Mouse (Mus musculus): ENCODE measurements around the gene Mrpl12.

Mrpl12 gene
- long read RNA-seq, experiment 1, transcript Mrpl12-201 (5 exons, 1,316 nt) = major isoform, 74 of 74 reads
- long read RNA-seq, experiment 1, partial matches to known transcripts = 0 of 74 reads
- long read RNA-seq, experiment 1, other reads (novel, unspliced or antisense) = 0 of 74 reads
- long read RNA-seq, experiment 2, transcript Mrpl12-201 (5 exons, 1,316 nt) = major isoform, 90 of 91 reads
- long read RNA-seq, experiment 2, partial matches to known transcripts = 0 of 91 reads
- long read RNA-seq, experiment 2, other reads (novel, unspliced or antisense) = 0 of 91 reads

- intact Hi-C loops (cut with DNase I) = no loop called here
Observed at GRCm38 (mm10) chr11:120484265-120484981, at the start of gene Mrpl12. Gene Mrpl12 (plus strand): TSS chr11:120484613.

GRCm38 (mm10) chr11:120437152-120437856 is 47.1 kb upstream of the Mrpl12 start, which contains the start of gene Nploc4:
Gene Nploc4 (minus strand): TSS chr11:120437708.
- intact Hi-C loops (cut with DNase I) = no loop called here

DNA sequence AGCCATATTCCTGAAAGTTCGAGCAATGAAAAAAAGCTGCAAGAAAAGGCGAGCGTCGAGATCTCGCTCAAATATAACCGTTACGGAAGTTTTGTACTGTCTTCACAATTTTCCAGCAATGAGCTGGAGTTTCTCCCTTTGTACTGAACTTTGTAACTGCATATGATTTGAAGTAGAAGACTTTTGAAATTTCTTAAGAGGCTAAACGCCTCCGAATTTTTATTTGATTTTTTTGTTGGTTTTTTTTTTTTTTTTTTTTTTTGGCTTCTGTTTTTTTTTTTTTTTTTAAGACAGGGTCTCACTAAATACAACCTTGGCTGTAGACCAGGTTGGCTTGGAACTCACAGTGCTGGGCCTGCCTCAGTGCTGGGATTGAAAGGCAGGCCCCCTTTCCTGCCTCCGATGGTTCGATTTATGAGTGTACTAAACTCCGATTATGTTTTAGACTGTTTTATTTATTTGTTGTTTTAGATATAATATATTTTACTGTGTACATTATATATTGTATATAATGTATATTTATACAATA is 46.5 kb upstream of the Mrpl12 start:
- intact Hi-C loops (cut with DNase I) = no loop called here

DNA sequence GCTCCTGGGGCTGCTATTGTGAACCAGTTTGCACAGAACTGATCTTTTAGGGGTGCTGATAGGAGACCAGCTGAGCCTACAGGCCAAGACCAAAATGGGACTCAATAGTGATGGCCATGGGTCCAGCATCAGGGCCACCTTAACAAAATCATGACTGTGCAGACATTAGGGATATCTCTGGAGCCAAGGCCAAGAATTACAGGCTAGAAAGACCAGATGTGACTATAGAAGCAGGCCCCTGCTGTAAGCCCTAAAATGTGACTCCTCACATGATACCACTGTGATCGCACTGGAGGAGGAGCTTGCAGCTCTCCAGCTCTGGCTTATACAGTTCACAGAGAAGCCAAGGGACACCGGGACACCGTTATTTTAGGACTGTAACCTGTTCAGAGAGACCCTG is 42.1 kb upstream of the Mrpl12 start, which contains the start of gene Tspan10:
Tspan10 (plus strand) TSS at position 301 of the 400 bp plus-strand sequence.
- intact Hi-C loops (cut with DNase I) = no loop called here

DNA sequence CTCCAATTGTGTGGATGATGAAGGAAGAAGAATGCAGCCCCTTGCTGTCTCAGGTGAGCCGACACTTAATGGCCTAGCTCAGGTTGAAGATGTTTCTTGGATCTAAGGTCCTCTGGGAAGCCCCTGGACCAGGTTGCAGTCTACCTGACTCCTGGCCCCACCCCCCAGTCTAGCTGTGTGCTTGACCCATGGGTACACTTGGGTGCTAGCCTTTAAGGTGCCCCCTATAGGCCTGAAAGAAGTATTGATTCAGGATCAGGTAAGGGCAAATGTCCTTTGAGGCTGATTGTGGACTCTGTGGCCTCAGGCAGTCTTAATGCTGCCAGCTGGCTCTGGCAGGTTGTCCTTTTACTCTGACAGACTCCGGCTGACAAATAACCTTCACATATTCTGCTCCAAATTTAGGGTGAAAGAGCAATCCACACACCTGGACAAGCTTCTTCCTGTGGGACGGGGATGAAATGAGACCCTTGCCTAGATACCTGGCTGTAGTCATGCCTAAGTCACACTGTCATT is 41.6 kb upstream of the Mrpl12 start:
- intact Hi-C loops (cut with DNase I) = no loop called here

GRCm38 (mm10) chr11:120444106-120444505 is 40.3 kb upstream of the Mrpl12 start:
- intact Hi-C loops (cut with DNase I) = no loop called here

DNA sequence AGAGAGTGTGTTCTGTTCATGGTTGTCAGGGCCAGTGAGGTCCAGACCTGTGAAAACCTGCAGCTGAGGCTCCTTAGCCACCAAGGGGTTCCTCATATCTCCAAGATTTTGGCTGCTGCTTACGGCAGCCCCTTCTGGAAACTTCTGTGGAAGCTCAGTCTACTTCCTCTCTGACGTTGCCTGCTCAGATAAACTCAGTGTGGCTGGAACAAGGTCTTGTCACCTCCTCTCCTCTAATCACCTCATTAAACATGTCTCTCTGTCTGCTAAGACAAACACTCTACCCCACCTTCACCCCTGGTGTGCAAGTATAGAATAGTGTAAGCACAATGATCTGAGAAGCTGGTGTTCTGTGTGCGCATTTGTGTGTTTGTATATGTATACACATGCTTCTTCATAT is 38.9 kb upstream of the Mrpl12 start:
- intact Hi-C loops (cut with DNase I) = no loop called here

DNA sequence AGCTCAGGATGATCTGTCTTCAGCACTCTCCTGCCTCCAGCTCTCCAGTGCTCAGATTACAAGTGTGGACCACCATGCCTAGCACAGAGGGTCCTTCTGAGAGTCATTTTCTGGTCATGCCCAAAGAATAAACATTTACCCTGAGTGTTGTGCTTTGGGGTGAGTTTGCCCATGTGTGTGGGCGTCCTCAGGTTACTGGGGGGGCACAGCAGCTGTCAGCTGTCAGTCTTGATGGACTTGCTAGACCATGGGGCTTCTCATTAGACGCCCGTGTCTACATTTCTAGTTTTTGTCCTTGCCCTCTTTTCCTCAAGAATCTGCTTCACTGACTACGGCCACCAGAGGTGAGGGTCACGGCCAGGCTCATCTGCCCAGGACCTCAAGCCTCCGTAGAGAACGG is 37.2 kb upstream of the Mrpl12 start:
- intact Hi-C loops (cut with DNase I) = no loop called here

DNA sequence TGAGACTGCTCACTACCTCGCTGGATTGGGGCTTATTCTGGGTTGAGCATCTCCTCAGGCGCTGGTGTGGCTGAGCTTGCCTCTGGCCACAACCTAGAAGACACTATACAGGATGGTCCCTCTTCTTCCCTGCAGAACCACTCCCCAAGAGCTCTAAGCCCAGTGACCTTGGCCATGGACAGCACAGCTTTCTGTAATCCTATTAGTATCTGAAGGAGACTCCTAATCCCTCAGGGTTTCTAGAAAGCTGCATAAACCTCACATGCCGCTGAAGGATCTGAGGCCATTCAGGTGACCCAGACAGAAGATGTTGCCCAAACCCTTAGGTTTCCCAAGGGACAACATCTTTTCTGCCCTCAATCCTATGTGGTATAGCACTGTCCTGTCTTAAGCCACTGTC is 32.2 kb upstream of the Mrpl12 start:
- intact Hi-C loops (cut with DNase I) = no loop called here

GRCm38 (mm10) chr11:120453306-120453705 is 31.1 kb upstream of the Mrpl12 start, which contains the start of gene Pde6g:
Gene Pde6g (minus strand): TSS chr11:120453500.
- intact Hi-C loops (cut with DNase I) = no loop called here

DNA sequence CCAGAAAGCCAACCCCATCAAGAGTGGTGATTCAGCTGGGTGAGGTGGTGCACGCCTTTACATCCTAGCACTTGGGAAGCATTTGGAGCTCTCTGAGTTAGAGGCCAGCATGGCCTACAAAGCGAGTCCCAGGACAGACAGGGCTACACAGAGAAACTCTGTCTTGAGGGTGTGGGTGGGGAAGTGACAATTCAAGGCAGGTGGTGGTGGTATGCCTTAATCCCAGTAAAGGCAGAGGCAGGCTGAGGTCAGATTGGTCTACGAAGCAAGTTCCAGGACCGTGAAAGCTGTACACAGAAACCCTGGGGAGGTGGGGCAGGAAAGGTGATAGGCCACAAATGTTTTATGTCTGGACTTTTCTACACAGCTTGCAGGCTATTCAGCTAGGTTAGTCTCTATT is 29.4 kb upstream of the Mrpl12 start:
- intact Hi-C loops (cut with DNase I) = no loop called here

DNA sequence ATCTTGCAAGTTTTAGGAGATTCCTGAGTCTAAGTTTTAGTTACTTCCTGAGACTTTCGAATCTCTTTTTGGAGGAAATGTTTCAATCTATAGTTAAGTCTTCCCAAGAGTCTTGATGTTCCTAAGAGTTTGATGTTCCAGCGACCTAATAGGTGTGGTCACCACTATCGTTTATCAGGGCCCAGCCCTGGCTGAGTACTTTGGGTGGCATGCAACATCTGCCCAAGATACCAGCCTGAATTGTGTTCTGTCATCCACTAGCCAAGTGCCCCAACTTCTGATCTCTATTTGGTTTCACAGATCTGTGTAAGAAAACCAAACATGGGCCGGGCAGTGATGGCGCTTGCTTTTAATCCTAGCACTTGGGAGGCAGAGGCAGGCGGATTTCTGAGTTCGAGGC is 29.0 kb upstream of the Mrpl12 start:
- intact Hi-C loops (cut with DNase I) = no loop called here

DNA sequence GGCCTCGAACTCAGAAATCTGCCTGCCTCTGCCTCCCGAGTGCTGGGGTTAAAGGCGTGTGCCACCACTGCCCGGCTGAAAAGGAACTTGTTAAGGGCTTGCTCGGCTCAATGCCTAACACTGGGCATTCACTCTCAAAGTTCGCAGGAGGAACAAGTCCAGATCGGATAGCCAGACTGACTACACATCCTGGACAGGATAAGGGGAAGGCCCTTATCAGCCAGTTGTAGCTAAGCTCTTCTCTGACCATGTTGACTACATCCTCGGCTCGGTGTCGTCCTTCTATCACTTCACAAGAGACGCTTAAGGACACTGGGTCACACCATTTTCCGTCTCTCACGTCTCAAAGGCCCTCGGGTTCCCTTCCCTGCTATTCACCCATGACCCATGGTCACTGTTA is 27.0 kb upstream of the Mrpl12 start:
- intact Hi-C loops (cut with DNase I) = no loop called here

DNA sequence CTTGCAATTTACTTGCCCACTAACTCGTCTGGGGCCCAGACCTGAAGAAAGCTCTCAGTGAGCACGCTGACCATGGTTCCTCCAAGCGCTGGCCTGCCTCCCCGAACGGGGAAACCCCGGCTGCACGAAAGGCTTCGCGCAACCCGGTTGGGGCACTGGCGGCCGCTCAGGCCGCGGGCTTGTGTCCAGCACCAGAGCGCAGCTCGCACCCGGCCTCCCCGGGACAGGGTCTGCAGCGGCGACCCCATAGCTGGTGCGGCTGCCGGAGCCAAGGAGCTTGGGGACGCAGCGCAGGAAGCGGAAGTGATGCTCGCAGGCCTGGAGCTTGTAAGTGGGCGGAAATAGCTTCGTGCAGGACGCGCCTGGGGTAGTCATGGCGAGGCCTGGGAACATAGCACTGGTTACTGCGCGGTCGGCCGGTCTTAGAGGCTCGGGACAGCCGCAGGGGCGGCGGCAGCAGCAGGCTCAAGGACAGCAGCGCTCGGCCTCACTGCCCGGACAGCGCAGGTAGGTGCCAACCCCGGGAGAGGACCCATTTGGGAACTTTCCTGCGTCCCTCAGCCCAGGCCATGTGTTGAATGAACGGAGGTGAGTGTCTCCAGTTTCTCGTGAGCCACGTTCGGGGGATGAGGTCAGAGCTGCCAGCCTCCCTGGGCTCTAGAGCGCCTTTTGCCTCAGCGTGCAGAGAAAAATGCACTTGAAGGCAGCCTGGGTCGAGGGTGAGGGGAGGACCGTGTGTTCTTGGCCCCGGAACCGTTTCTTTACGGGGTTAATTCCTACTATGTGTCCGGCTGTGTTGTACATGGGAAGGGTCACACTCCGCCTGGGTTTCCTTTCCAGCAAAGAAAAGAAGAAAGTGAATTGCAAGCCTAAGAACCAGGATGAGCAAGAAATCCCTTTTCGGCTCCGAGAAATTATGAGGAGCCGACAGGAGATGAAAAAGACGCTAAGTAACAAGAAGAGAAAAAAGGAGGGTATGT is 26.4 kb upstream of the Mrpl12 start, which contains the start of the genes Oxld1 and Ccdc137:
Oxld1 (minus strand) TSS at position 297 of the 980 bp plus-strand sequence.
Ccdc137 (plus strand) TSS at position 344 of the 980 bp plus-strand sequence.
- intact Hi-C loops (cut with DNase I) = no loop called here

GRCm38 (mm10) chr11:120458847-120459597 is 25.4 kb upstream of the Mrpl12 start:
- intact Hi-C loops (cut with DNase I) = no loop called here

DNA sequence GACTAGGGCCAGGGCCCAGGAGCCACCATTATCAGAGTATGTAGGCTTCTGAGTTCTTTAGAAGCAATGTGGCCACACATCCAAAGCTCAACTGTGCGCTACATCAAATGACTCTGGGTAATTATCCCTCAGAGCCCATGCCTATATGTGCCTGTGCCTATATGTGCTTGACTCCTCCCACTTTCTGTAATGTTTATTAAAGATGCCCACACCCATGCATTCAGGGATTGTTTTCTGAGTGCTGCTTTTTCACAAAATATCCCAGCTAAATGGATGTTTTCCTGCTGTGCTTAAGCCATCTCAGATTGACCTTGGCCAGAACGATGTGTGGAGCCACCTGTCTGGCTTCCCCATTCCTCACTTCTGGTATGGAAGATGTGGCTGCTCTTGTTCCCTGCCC is 20.9 kb upstream of the Mrpl12 start:
- intact Hi-C loops (cut with DNase I) = no loop called here

GRCm38 (mm10) chr11:120464365-120464764 is 20.0 kb upstream of the Mrpl12 start:
- intact Hi-C loops (cut with DNase I) = no loop called here

DNA sequence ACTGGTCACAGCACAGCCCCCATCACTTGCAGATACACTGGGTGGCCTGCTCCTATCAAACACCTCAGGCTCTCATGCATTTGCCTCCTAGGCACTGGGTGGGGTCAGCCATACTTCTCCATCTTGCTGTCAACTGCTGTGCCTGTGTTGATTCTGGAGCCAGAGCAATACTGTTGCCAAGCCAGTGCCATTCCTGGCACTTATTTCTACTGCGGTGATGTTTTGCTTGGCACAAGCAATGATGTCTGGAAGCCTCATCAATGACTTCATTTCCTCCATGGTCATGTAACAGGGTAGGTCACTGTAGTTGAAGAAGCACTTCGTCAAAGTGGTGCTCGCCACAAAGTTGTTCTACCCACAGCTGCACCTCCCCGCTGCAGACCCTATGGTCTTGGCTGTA is 18.9 kb upstream of the Mrpl12 start:
- intact Hi-C loops (cut with DNase I) = no loop called here

- intact Hi-C loops (cut with DNase I) = no loop called here
Observed at GRCm38 (mm10) chr11:120467051-120467735, 17.2 kb upstream of the Mrpl12 start, which contains the start of gene Arl16. Gene Arl16 (minus strand): TSS chr11:120467607.

All from adrenal gland (tissue).